Mouse (Mus musculus): ENCODE measurements around the gene Zbtb8a.

Zbtb8a gene

DNA sequence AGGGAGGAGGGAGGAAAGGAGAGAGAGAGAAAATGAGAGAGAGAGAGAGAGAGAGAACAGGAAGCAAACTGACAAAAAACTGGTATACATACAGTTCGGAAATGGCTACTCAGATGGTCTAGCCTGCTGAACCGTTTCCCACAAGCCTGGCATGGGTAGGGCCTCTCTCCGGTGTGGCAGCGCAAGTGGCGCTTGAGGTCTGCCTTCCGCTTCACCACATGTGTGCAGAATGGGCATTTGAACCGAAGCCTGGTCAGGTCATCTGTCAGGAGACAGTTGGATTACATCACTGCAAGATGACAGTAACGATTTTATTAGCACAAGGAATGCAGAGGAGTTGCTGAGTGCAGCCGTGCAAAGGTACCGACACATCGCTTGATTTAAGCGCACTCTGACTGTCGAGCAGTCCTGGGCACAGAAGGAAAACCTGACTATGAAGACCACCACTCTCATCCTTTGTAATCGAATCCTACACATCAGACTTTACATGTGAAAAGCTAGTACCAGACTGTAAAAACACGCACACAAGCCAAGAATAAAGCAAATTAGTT lies 20.2 kb downstream of the Zbtb8a start:
- TF ChIP-seq GATA4 (IDR thresholded peaks at IDR 0.05; ENCODE audit: insufficient replicate concordance, low read length), result no peak

DNA sequence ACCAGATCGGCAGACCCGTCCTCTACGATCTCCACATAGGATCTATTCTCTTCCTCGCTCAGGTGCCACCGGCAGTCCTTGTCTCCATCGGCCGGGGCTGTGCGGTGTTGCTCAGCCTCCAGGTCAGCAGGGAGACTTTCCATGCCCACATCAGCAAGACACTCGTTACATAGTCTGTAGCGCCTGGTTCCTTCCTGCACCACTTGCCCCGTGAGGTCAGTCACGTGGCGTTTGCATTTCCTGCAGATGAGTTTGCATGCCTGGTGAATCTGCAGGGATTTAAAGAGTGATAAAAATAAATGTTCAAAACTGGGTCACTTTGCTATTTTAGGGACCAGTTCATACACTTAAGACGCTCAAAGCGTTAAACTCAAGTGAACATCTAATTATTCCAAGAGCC lies 23.7 kb downstream of the Zbtb8a start:
- TF ChIP-seq GATA4 (IDR thresholded peaks at IDR 0.05; ENCODE audit: insufficient replicate concordance, low read length), result no peak

DNA sequence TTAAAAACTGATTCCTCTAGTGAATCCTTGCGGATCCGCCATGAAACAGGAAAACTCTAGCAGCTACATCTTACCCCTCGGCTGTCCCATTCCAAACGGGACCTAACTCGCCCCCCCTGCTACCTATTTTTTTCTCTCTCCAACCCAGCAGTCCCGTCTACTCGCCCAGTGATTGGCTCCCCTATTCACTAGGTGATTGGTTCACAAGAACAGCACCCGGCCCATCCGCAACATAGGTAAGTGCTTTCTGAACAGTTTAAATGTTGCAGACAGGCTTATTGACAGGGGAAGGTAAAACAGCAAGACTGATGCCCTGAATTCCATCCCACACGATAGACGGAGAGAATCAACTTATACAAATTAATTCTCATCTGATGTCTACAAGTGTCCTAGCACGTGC lies 24.7 kb downstream of the Zbtb8a start:
- no peak for TF ChIP-seq GATA4 (IDR thresholded peaks at IDR 0.05; ENCODE audit: insufficient replicate concordance, low read length)

DNA sequence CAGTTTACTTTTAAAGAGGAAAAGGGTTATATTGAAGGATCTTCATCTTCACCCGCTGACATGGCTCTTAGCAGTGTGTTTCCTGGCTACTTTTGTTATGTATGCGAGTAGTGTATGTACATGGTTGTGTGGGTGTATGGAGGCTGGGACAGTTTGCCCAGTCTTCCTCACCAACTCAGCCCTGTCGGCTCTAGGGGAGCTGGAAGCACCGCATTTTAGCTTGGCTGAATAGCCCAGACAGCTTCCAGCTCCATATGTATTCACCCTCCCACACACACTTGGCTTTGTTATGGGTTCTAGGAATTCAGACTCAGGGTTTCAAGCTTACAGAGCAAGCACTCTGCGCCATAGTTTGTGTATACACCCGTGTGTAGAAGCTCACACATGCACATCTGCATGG lies 26.8 kb downstream of the Zbtb8a start:
- no peak for TF ChIP-seq GATA4 (IDR thresholded peaks at IDR 0.05; ENCODE audit: insufficient replicate concordance, low read length)

DNA sequence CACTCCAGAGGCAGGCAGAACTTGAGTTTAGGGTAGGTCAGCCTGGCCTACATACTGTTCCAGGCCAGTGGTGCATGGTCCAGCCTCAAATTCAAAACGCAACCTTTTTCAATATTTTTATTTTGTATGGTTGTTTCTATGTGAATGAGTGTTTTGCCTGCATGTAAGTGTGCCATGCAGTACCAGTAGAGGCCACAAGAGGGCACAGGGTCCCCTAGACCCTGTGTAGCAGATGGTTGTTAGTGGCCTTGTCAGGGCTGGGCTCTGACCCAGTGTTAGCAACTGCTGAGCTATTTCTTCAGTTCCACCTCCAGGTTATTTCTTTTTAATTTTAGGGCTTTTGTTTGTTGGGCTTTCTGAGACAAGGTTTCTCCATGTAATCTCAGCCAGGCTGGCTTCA lies 27.3 kb downstream of the Zbtb8a start:
- no peak for TF ChIP-seq GATA4 (IDR thresholded peaks at IDR 0.05; ENCODE audit: insufficient replicate concordance, low read length)

- TF ChIP-seq GATA4 (IDR thresholded peaks at IDR 0.05; ENCODE audit: insufficient replicate concordance, low read length), result no peak
These were observed 31.3 kb downstream of the Zbtb8a start for GRCm38 (mm10) chr4:129346481-129347154.

DNA sequence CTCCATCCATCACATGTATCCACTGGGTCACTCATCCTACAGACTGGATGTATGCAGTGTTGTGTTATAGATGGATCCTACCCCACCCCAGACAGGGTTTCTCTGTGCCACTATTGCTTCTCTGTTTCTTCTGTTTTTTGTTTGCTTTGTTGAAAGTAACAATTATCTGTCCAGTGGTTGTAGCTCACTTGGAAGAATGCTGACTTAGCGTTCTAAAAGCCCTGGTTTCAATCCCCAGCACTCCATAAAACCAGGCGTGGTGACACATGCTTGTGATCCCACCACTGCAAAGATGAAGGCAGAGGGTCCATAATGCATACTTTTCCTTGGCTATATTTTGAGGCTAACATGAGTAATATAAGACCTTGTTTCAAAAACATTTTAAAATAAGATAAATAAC lies 35.2 kb downstream of the Zbtb8a start:
- TF ChIP-seq GATA4 (IDR thresholded peaks at IDR 0.05; ENCODE audit: insufficient replicate concordance, low read length), result no peak

GRCm38 (mm10) chr4:129341888-129342287 lies 36.0 kb downstream of the Zbtb8a start:
- TF ChIP-seq GATA4 (IDR thresholded peaks at IDR 0.05; ENCODE audit: insufficient replicate concordance, low read length), result no peak

GRCm38 (mm10) chr4:129339743-129340142 lies 38.2 kb downstream of the Zbtb8a start:
- no peak for TF ChIP-seq GATA4 (IDR thresholded peaks at IDR 0.05; ENCODE audit: insufficient replicate concordance, low read length)

GRCm38 (mm10) chr4:129336291-129336690 lies 41.6 kb downstream of the Zbtb8a start:
- TF ChIP-seq GATA4 (IDR thresholded peaks at IDR 0.05; ENCODE audit: insufficient replicate concordance, low read length), result no peak

GRCm38 (mm10) chr4:129335216-129336074 lies 42.5 kb downstream of the Zbtb8a start, which contains the start of the genes Rbbp4 and Zbtb8os:
Gene Rbbp4 (minus strand): TSS chr4:129335370.
Gene Zbtb8os (plus strand): TSS chr4:129335695.
- TF ChIP-seq GATA4 (IDR thresholded peaks at IDR 0.05; ENCODE audit: insufficient replicate concordance, low read length), result no peak

DNA sequence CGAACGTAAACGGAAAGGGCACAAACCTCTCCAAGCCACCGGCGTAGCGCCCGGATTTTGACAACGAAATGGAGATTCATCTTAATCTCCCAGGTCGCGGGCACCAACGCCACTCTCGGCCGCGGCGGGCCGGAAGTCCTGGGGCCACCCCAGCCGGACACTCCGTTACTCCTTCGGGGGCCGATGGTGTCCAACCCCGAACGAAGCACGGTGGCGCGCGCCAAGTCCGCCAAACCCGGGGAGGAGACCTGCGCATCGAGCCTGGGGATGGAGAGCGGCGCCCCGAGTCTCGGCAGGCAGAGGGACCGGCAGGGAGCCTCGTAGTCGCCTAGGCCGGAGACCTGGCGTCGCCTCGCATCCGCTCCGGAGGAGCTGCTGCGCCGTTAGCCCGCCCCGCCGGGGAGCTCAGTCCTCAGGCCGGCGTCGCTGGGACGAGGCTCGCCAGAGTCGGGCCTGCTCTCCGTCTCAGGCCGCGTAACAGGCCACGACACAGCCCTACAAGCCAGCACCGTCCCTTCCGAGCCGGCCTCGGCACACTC lies 43.2 kb downstream of the Zbtb8a start:
- no peak for TF ChIP-seq GATA4 (IDR thresholded peaks at IDR 0.05; ENCODE audit: insufficient replicate concordance, low read length)

DNA sequence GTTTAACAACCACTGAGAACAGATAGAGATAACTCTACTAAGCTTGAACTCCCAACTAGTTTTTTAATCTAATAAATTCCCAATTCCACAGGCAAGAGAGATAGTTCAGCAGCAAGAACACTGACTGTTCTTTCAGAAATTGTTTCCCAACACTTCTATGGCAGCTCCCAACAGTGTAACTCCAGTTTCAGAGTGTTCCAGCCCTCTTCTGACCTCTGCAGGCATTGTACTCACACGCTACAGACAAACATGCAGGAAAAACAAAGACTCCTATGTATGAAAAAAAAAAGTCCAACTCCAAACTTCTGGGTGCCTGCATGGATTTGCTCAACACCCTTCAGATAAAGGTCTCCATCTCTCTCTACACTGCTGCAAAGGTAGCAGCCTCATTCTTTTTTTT lies 45.1 kb downstream of the Zbtb8a start:
- no peak for TF ChIP-seq GATA4 (IDR thresholded peaks at IDR 0.05; ENCODE audit: insufficient replicate concordance, low read length)

GRCm38 (mm10) chr4:129326191-129326590 lies 51.7 kb downstream of the Zbtb8a start:
- TF ChIP-seq GATA4 (IDR thresholded peaks at IDR 0.05; ENCODE audit: insufficient replicate concordance, low read length), result no peak

DNA sequence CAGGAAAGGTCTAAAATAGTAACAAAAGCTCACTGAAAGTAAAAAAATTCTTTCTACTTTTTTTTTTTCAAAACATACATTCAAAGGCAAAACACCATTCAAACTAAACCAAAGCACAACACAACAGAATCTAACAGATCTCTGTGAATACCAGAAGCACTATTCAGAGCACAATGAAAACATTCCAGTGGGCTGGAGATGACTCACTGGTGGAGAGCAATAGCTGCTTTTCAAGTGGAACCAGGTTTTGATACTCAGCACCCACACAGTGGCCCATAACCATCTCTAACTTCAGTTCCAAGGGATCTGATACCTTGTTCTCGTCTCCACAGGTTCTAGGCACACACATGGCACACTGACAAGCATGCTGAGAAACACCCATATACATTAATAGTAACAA lies 53.2 kb downstream of the Zbtb8a start:
- no peak for TF ChIP-seq GATA4 (IDR thresholded peaks at IDR 0.05; ENCODE audit: insufficient replicate concordance, low read length)

DNA sequence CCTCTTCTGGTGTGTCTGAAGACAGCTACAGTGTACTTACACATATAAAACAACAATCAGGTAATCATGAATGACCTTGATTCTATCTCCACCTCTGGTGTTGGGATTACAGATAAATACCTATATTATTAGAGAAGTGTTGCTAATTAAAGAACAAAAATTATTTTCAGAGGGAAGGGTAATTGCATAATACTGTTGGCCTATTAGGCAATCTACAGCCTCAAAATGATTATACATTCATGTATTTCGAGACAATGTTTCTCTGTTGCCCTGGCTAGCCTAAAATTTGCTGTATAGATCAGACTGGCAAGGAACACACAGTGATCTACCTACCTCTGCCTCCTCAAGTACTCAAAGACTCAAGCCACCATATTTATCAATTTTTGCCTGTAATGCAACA lies 54.4 kb downstream of the Zbtb8a start:
- no peak for TF ChIP-seq GATA4 (IDR thresholded peaks at IDR 0.05; ENCODE audit: insufficient replicate concordance, low read length)

All from liver, adult (tissue).